Mouse (Mus musculus): Measurements from ENCODE around the gene Prkag1. TPM values are rescaled to one million over a fixed set of nuclear protein-coding genes. Genes with fewer than 3 reads are reported as not detected.
"Not testable (repeated sequence)": the region's sequence is repeated elsewhere in the genome, so short reads cannot be mapped to it uniquely, and the experiment has no call there.

Prkag1 gene
- polyA plus RNA-seq, 1 experiment, result 72.7 TPM

- WGBS, result 95% methylated on average over 7 of the region's 7 CpGs
- H3K4me3 ChIP-seq (ENCODE audit: insufficient read depth, low read depth, low read length), result no peak overlapping the region
- peaks cover 6% of the 10 kb centered on the region for H3K36me3 ChIP-seq (ENCODE audit: control insufficient read depth, insufficient read depth, low read length)
- H3K27me3 ChIP-seq (replicated peaks; ENCODE audit: control insufficient read depth, insufficient read depth, low read length), result no peaks in the 10 kb centered on the region
- H3K27ac ChIP-seq (ENCODE audit: insufficient read depth, low read depth, low read length), result no peak overlapping the region
- no peaks in the 10 kb centered on the region for H3K4me1 ChIP-seq (ENCODE audit: control insufficient read depth, insufficient read depth, low read length)
- no peak for DNase-seq
- TF ChIP-seq CTCF (conservative IDR thresholded peaks at IDR 0.05; ENCODE audit: insufficient read depth, insufficient read length, low read depth, low read length) (no peak), POLR2A (IDR thresholded peaks at IDR 0.05; ENCODE audit: low read depth, low read length) (no peak)
Observed at GRCm38 (mm10) chr15:98818171-98818570, 13.2 kb downstream of the Prkag1 start.

DNA sequence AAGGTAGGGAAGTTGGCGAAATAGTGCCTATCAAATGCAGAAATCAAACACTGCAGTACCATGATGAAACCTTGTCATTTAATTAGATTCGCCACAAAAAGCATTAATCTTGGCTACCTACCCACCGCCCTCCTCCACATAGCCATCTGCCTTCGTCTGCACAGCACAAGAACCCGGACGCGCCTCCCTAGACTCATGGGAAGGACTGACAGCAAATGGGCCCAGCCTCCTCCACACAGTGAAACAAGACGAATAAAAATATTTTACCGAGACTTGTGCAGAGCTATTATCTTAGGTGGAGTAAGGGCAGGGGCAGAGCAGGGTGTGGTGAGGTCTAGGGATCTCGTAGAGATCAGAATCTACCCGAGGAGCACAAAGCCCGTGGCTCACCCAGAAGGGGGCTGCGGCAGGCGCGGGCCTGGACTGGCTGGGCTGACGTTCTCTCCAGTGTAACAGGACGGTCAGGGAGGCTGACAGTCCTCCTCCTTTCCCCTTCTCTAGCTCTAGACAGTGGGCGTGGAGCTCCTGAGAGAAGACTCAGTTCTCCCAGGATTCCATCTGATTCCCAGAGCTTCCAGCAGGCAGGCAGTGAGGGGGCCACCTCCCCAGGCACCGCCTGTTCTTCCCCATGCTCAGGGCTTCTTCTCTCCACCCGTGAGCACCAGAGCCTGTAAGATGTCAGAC, 18.4 kb downstream of the Prkag1 start:
- no peak overlapping the region for H3K4me3 ChIP-seq (ENCODE audit: insufficient read depth, low read depth, low read length)
- no peaks in the 10 kb centered on the region for H3K27me3 ChIP-seq (replicated peaks; ENCODE audit: control insufficient read depth, insufficient read depth, low read length)
- peaks cover 8% of the 10 kb centered on the region for H3K36me3 ChIP-seq (ENCODE audit: control insufficient read depth, insufficient read depth, low read length)
- TF ChIP-seq POLR2A (IDR thresholded peaks at IDR 0.05; ENCODE audit: low read depth, low read length), result no peak
- no peak for TF ChIP-seq CTCF (conservative IDR thresholded peaks at IDR 0.05; ENCODE audit: insufficient read depth, insufficient read length, low read depth, low read length)
- DNase-seq, result no peak
- no peak overlapping the region for H3K27ac ChIP-seq (ENCODE audit: insufficient read depth, low read depth, low read length)
- WGBS, result 85% methylated on average over 20 of the region's 20 CpGs
- peaks cover 3% of the 10 kb centered on the region; the same call in 1 of the 2 replicates for H3K4me1 ChIP-seq (ENCODE audit: control insufficient read depth, insufficient read depth, low read length)

DNA sequence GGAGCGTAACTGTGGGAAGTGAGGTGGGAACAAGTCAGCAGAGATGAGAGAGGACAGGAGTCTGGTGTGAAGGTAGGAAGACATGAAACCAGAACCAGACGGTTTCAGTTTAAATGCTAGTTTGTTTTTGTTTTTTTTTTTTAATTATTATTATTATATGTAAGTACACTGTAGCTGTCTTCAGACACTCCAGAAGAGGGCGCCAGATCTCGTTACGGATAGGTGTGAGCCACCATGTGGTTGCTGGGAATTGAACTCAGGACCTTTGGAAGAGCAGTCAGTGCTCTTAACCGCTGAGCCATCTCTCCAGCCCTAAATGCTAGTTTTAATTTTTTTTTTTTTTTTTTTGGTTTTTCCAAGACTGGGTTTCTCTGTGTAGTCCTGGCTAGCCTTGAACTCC, 21.1 kb downstream of the Prkag1 start:
- H3K27me3 ChIP-seq (replicated peaks; ENCODE audit: control insufficient read depth, insufficient read depth, low read length); DNase-seq; H3K4me1 ChIP-seq (ENCODE audit: control insufficient read depth, insufficient read depth, low read length); H3K36me3 ChIP-seq (ENCODE audit: control insufficient read depth, insufficient read depth, low read length); H3K4me3 ChIP-seq (ENCODE audit: insufficient read depth, low read depth, low read length); H3K27ac ChIP-seq (ENCODE audit: insufficient read depth, low read depth, low read length): not testable (repeated sequence)
- 78% methylated on average over 6 of the region's 6 CpGs for WGBS
- 0 out of 2 replicates have a peak, but pooled peaks have one; percentile 0 for TF ChIP-seq CTCF (conservative IDR thresholded peaks at IDR 0.05; ENCODE audit: insufficient read depth, insufficient read length, low read depth, low read length)

- Histone ChIP-seq H3K36me3 (ENCODE audit: control insufficient read depth, insufficient read depth, low read length) (peaks cover 6% of the 10 kb centered on the region), H3K4me1 (ENCODE audit: control insufficient read depth, insufficient read depth, low read length) (peaks cover 4% of the 10 kb centered on the region; the same call in 1 of the 2 replicates), H3K27ac (ENCODE audit: insufficient read depth, low read depth, low read length) (no peak within 1 kb of the TSS), H3K27me3 (replicated peaks; ENCODE audit: control insufficient read depth, insufficient read depth, low read length) (peaks cover 3% of the 10 kb centered on the region; the same call in 1 of the 2 replicates), H3K4me3 (ENCODE audit: insufficient read depth, low read depth, low read length) (no peak within 1 kb of the TSS)
- TF ChIP-seq CTCF (conservative IDR thresholded peaks at IDR 0.05; ENCODE audit: insufficient read depth, insufficient read length, low read depth, low read length) (no peak), POLR2A (IDR thresholded peaks at IDR 0.05; ENCODE audit: low read depth, low read length) (no peak)
- 76% methylated on average over 3 of the region's 3 CpGs for WGBS
- no peak for DNase-seq
Observed at GRCm38 (mm10) chr15:98809390-98809789, 21.9 kb downstream of the Prkag1 start, which contains the start of gene Ddn. Gene Ddn, minus strand, starts transcription at chr15:98809490.

DNA sequence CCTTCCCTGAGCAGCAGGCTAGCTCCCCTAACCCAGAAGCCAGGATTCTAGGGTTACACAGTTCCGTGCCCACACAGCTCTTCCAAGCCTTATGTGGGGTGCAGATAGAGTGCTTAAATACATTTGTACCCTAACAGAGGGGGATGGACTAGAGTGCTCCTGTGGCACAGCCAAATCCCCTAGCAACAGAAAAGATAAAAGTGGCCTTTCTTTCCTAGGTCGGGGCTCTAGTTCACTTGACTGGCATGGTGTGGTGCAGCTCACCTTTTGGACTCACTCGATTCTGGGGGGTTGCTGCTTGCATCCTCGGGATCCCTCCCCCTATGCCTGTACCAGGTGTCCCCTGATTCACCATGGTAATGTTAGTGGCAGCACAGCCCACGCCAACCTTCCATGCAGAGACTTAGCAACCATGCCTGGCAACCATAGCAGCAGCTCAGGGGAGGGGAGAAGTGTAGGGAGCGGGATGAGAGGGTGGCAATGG, 22.6 kb downstream of the Prkag1 start:
- Histone ChIP-seq H3K4me1 (ENCODE audit: control insufficient read depth, insufficient read depth, low read length) (peaks cover 4% of the 10 kb centered on the region; the same call in 1 of the 2 replicates), H3K27ac (ENCODE audit: insufficient read depth, low read depth, low read length) (no peak overlapping the region), H3K4me3 (ENCODE audit: insufficient read depth, low read depth, low read length) (no peak overlapping the region), H3K27me3 (replicated peaks; ENCODE audit: control insufficient read depth, insufficient read depth, low read length) (peaks cover 3% of the 10 kb centered on the region; the same call in 1 of the 2 replicates), H3K36me3 (ENCODE audit: control insufficient read depth, insufficient read depth, low read length) (peaks cover 6% of the 10 kb centered on the region)
- DNase-seq, result no peak
- 28% methylated on average over 6 of the region's 6 CpGs for WGBS
- no peak for TF ChIP-seq POLR2A (IDR thresholded peaks at IDR 0.05; ENCODE audit: low read depth, low read length)
- TF ChIP-seq CTCF (conservative IDR thresholded peaks at IDR 0.05; ENCODE audit: insufficient read depth, insufficient read length, low read depth, low read length), result no peak

DNA sequence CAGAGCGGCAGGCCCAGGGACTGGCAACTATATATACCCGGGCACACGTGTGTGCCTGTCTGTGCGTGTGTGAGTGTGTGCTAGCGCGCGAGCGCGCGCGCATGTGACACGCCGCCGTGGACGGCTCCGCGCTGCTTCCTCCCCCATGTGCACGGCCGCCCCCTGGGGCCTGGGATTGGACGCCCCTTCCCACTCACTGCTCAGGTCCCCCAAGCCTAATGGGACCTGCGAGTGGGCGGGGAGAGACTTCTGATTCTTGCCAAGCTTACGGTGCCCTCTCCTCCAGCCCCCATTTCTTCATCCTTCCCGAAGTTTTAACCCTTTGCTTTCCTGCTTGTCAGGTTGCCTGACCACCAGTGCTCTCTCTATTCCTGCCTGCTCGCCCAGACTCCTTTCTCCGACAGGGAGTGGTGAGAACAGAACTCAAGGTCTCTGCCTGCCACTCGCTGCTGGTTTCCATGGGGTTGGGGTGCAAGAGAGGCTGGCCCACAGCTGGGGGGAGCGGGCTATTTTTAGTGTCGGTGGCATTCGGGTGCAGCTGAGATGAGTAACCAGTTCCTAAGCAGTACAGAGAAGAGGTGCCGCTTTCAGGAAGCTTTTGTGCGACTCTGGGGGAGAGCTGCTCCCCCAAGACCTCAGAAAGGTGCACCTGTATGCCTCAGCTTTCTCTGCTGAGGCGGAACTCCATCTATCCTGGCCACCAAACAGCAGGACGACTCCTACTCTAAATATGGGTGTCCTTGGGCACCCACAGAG, 23.2 kb downstream of the Prkag1 start:
- H3K27ac ChIP-seq (ENCODE audit: insufficient read depth, low read depth, low read length), result no peak overlapping the region
- H3K27me3 ChIP-seq (replicated peaks; ENCODE audit: control insufficient read depth, insufficient read depth, low read length), result peaks cover 3% of the 10 kb centered on the region; the same call in 1 of the 2 replicates
- H3K36me3 ChIP-seq (ENCODE audit: control insufficient read depth, insufficient read depth, low read length), result peaks cover 2% of the 10 kb centered on the region; the same call in 1 of the 2 replicates
- peak overlapping the region; percentile 13; the same call in 1 of the 2 replicates for H3K4me3 ChIP-seq (ENCODE audit: insufficient read depth, low read depth, low read length)
- peaks cover 4% of the 10 kb centered on the region; the same call in 1 of the 2 replicates for H3K4me1 ChIP-seq (ENCODE audit: control insufficient read depth, insufficient read depth, low read length)
- 2% methylated on average over 34 of the region's 34 CpGs for whole genome bisulfite sequencing
- no peak for TF ChIP-seq CTCF (conservative IDR thresholded peaks at IDR 0.05; ENCODE audit: insufficient read depth, insufficient read length, low read depth, low read length)
- TF ChIP-seq POLR2A (IDR thresholded peaks at IDR 0.05; ENCODE audit: low read depth, low read length), result no peak
- DNase-seq, result no peak

Data from kidney, adult 2 months (tissue).